In the genomic region with DNA sequence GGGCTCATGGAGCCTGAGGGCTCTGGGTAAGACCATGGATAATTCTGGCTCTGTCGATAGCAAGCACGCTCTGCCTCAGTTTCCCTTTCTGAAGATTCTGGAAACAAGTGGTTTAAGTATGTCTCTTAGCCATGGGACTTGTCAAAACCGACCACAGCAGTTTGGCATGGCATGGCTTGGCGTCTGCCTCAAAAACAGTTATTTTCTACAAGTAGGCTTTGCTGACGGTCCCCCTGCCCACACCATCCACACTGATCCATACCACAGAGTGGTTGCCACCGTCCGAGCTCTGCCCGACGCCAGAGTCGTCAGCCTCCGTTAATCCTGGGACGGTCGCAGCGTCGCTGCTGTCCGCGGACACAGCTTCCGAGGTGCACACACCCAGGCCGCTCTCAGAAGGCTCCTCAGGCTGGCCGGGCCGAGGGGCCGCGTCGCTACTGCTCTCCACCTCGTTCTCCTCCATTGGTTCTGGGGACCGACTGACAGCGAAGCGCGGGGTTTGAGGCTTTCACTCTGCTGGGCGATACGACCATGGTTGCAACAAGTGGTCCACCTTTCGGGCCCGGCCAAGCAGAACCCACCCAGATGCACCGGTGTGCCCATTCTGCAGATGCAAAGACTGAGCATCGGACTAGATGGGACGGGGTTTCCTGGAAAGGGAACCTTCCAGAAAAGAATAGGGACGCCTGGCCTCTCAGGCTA, we compare ENCODE assay signal across 8 mouse cellular contexts. TPM values are rescaled to one million over a fixed set of nuclear protein-coding genes. Genes with fewer than 3 reads are reported as not detected.
A peak's percentile ranks its signal among the peaks of the same experiment; 100 is the strongest.
DNase-seq lines count a peak whose midpoint lies in the region; ATAC-seq and TF ChIP-seq lines count a peak whose summit lies in the region.

No protein-coding gene starts in this region.

- peak overlapping the region; percentile 95 for H3K9ac ChIP-seq in intestine, embryonic 15.5 days
- peak overlapping the region; percentile 95 for H3K9ac ChIP-seq in midbrain, postnatal 0 days (replicated peaks; ENCODE audit: low read length, poor library complexity, severe bottlenecking)

- H3K4me3 ChIP-seq in thymus, adult 2 months (ENCODE audit: control insufficient read depth, insufficient read depth, low read length), result peak overlapping the region; percentile 66
- peak overlapping the region; percentile 84 for H3K4me3 ChIP-seq in intestine, embryonic 15.5 days (replicated peaks)
- H3K4me3 ChIP-seq in midbrain, postnatal 0 days (ENCODE audit: low read depth, low read length), result peak overlapping the region; percentile 69

- H3K36me3 ChIP-seq in thymus, adult 2 months (ENCODE audit: control insufficient read depth, insufficient read depth, low read length), result peaks cover 34% of the 10 kb centered on the region
- peaks cover 37% of the 10 kb centered on the region for H3K36me3 ChIP-seq in intestine, embryonic 15.5 days
- peaks cover 32% of the 10 kb centered on the region for H3K36me3 ChIP-seq in midbrain, postnatal 0 days (ENCODE audit: insufficient read depth, low read length)

- H3K27me3 ChIP-seq in thymus, adult 2 months (ENCODE audit: control insufficient read depth, insufficient read depth, low read length), result no peaks in the 10 kb centered on the region
- no peaks in the 10 kb centered on the region for H3K27me3 ChIP-seq in intestine, embryonic 15.5 days (replicated peaks)
- H3K27me3 ChIP-seq in midbrain, postnatal 0 days (ENCODE audit: insufficient read depth, low read length), result no peaks in the 10 kb centered on the region

- WGBS in thymus, adult 2 months, result 4% methylated on average over 37 of the region's 37 CpGs
- WGBS in intestine, embryonic 15.5 days, result 5% methylated on average over 37 of the region's 37 CpGs
- 5% methylated on average over 37 of the region's 37 CpGs for WGBS in midbrain, postnatal 0 days

- peak overlapping the region; percentile 87 for H3K4me2 ChIP-seq in intestine, embryonic 15.5 days (replicated peaks)
- peak overlapping the region; percentile 89 for H3K4me2 ChIP-seq in midbrain, postnatal 0 days (ENCODE audit: low read depth, low read length, poor library complexity, severe bottlenecking)

- 0 out of 2 replicates have a peak overlapping the region, but pooled peaks have one; percentile 2 for H3K27ac ChIP-seq in thymus, adult 2 months (ENCODE audit: control insufficient read depth, insufficient read depth, low read length)
- H3K27ac ChIP-seq in intestine, embryonic 15.5 days, result peak overlapping the region; percentile 99
- H3K27ac ChIP-seq in midbrain, postnatal 0 days (ENCODE audit: low read depth, low read length), result peak overlapping the region; percentile 100

- no peak for TF ChIP-seq POLR2A in thymus, adult 2 months (IDR thresholded peaks at IDR 0.05; ENCODE audit: control insufficient read depth, extremely low read depth, insufficient read depth, low read length, poor library complexity)

- TF ChIP-seq CTCF in thymus, adult 2 months (IDR thresholded peaks at IDR 0.05; ENCODE audit: borderline replicate concordance, control insufficient read depth, extremely low read depth, insufficient read depth, low read length, poor library complexity), result no peak
- no peak for TF ChIP-seq CTCF in midbrain, postnatal 0 days (IDR thresholded peaks at IDR 0.05)

- H3K4me1 ChIP-seq in thymus, adult 2 months (replicated peaks; ENCODE audit: control insufficient read depth, insufficient read depth, low read length), result peaks cover 39% of the 10 kb centered on the region
- peaks cover 24% of the 10 kb centered on the region for H3K4me1 ChIP-seq in intestine, embryonic 15.5 days (replicated peaks)
- peaks cover 11% of the 10 kb centered on the region for H3K4me1 ChIP-seq in midbrain, postnatal 0 days (ENCODE audit: insufficient read depth, low read length)

- no peaks in the 10 kb centered on the region for H3K9me3 ChIP-seq in intestine, embryonic 15.5 days
- no peaks in the 10 kb centered on the region for H3K9me3 ChIP-seq in midbrain, postnatal 0 days (ENCODE audit: low read length)

- ATAC-seq in frontal cortex, adult (ENCODE audit: low TSS enrichment), result 0 out of 2 replicates have a peak, but pooled peaks have one; percentile 4
- no peak; the same call in none of the 2 replicates for ATAC-seq in intestine, embryonic 15.5 days
- ATAC-seq in midbrain, postnatal 0 days (ENCODE audit: low FRiP score), result peak; percentile 9; the same call in 1 of the 2 replicates

- no peak for DNase-seq in frontal cortex, postnatal 10 days (ENCODE audit: low spot score in 2 of 2)
- DNase-seq in thymus, adult 2 months, result no peak
- no peak for DNase-seq in thymus, postnatal 36 days
- no peak for DNase-seq in midbrain, postnatal 0 days (ENCODE audit: low spot score)
- no peak for DNase-seq in urinary bladder, postnatal 10 days (ENCODE audit: low spot score)
- no peak for DNase-seq in kidney, postnatal 25 days

RNA-seq across cellular contexts. Expression of a gene that starts 1.0 kb away (rescaled TPM):
- polyA plus RNA-seq in thymus, adult 2 months (2012; rRNA removed), result 92.6 and 99.0 TPM in 2 replicates
- polyA plus RNA-seq in intestine, embryonic 15.5 days (2015; fragmentation: Nextera tagmentation; extraction: Ambion mirVana), result 10.7 and 11.3 TPM in 2 replicates
- 28.9 and 29.0 TPM in 2 replicates for total RNA-seq in midbrain, postnatal 0 days (2014; rRNA removed)
- polyA plus RNA-seq in midbrain, postnatal 0 days (2015; fragmentation: Nextera tagmentation; extraction: Ambion mirVana), result 11.1 and 11.4 TPM in 2 replicates

RNA-seq across cellular contexts. Expression of a gene that starts 30.1 kb away (rescaled TPM):
- 29.1 and 31.7 TPM in 2 replicates for polyA plus RNA-seq in thymus, adult 2 months (2012; rRNA removed)
- polyA plus RNA-seq in intestine, embryonic 15.5 days (2015; fragmentation: Nextera tagmentation; extraction: Ambion mirVana), result 4.9 and 5.2 TPM in 2 replicates
- 7.5 and 13.4 TPM in 2 replicates for total RNA-seq in midbrain, postnatal 0 days (2014; rRNA removed)
- 7.1 and 8.2 TPM in 2 replicates for polyA plus RNA-seq in midbrain, postnatal 0 days (2015; fragmentation: Nextera tagmentation; extraction: Ambion mirVana)

RNA-seq across cellular contexts. Expression of a gene that starts 31.4 kb away (rescaled TPM):
- polyA plus RNA-seq in thymus, adult 2 months (2012; rRNA removed), result 79.7 and 87.9 TPM in 2 replicates
- 63.6 and 65.5 TPM in 2 replicates for polyA plus RNA-seq in intestine, embryonic 15.5 days (2015; fragmentation: Nextera tagmentation; extraction: Ambion mirVana)
- 77.2 and 90.1 TPM in 2 replicates for total RNA-seq in midbrain, postnatal 0 days (2014; rRNA removed)
- polyA plus RNA-seq in midbrain, postnatal 0 days (2015; fragmentation: Nextera tagmentation; extraction: Ambion mirVana), result 88.9 and 94.6 TPM in 2 replicates

RNA-seq across cellular contexts. Expression of a gene that starts 50.1 kb away (rescaled TPM):
- polyA plus RNA-seq in thymus, adult 2 months (2012; rRNA removed), result 0.70 and 1.3 TPM in 2 replicates
- 0.80 and 0.97 TPM in 2 replicates for polyA plus RNA-seq in intestine, embryonic 15.5 days (2015; fragmentation: Nextera tagmentation; extraction: Ambion mirVana)
- total RNA-seq in midbrain, postnatal 0 days (2014; rRNA removed), result 311 and 368 TPM in 2 replicates
- 83.5 and 86.4 TPM in 2 replicates for polyA plus RNA-seq in midbrain, postnatal 0 days (2015; fragmentation: Nextera tagmentation; extraction: Ambion mirVana)

RNA-seq across cellular contexts. Expression of a gene that starts 53.0 kb away (rescaled TPM):
- 227 and 263 TPM in 2 replicates for polyA plus RNA-seq in thymus, adult 2 months (2012; rRNA removed)
- 28.7 and 29.5 TPM in 2 replicates for polyA plus RNA-seq in intestine, embryonic 15.5 days (2015; fragmentation: Nextera tagmentation; extraction: Ambion mirVana)
- total RNA-seq in midbrain, postnatal 0 days (2014; rRNA removed), result 55.5 and 59.8 TPM in 2 replicates
- 85.5 and 87.7 TPM in 2 replicates for polyA plus RNA-seq in midbrain, postnatal 0 days (2015; fragmentation: Nextera tagmentation; extraction: Ambion mirVana)

Comparison
In these comparisons a context has a peak if more than half of its experiments do, and no peak if none do; other contexts are left out.
1. H3K27ac ChIP-seq: peak in every context shown above with its lines; median percentile 100 in midbrain, postnatal 0 days; 99 in intestine, embryonic 15.5 days; 2 in thymus, adult 2 months.